Mouse (Mus musculus): ENCODE measurements around the gene Map4k5.

GRCm38 (mm10) chr12:69877842-69878363 is 15.1 kb downstream of the Map4k5 start:
- TF ChIP-seq CTCF (IDR thresholded peaks at IDR 0.05; ENCODE audit: extremely low read depth, insufficient read depth, insufficient read length, insufficient replicate concordance) (no peak), POLR2A (IDR thresholded peaks at IDR 0.05; ENCODE audit: low read depth, low read length) (no peak)

All from spleen, adult 2 months (tissue).